Mouse (Mus musculus) embryonic facial prominence, embryonic 11.5 days (tissue): ENCODE measurements at regions not wholly inside any gene's neighbourhood (a gene's known extent, or its start where the extent isn't known, plus 50 kb on each side); places are given as distances from the start of the nearest gene placed in this dataset.

Source experiments
- ATAC-seq: fragments of 200-750 bp; cut with Nextera tagmentation; replicated peaks from 2 replicates; pipeline ENCODE4 v1.8.0; 2017; ENCODE audit warnings: low read depth; ENCODE audit not compliant: insufficient number of reproducible peaks, low FRiP score, low TSS enrichment
- DNase-seq: peaks from one replicate; pipeline ENCODE4 v3.0.0-alpha.2; 2015; ENCODE audit warnings: low spot score
- H3K27ac ChIP-seq: fragments of 300-500 bp; sonication (generic); replicated peaks from 2 replicates; pipeline ENCODE4 v1.5.1; 2014; ENCODE audit warnings: mild to moderate bottlenecking, low read depth, low read length, control low read depth
- H3K27me3 ChIP-seq: fragments of 300-500 bp; sonication (generic); 2 replicates; pipeline ENCODE4 v1.6.1; 2014; ENCODE audit warnings: mild to moderate bottlenecking, low read length, moderate library complexity, mixed read lengths; ENCODE audit not compliant: control insufficient read depth, insufficient read depth
- H3K36me3 ChIP-seq: fragments of 300-500 bp; sonication (generic); replicated peaks from 2 replicates; pipeline ENCODE4 v1.6.1; 2014; ENCODE audit warnings: low read depth, mild to moderate bottlenecking, low read length, moderate library complexity, mixed read lengths; ENCODE audit not compliant: control insufficient read depth, insufficient read depth
- H3K4me1 ChIP-seq: fragments of 300-500 bp; sonication (generic); 2 replicates; pipeline ENCODE4 v1.6.1; 2014; ENCODE audit warnings: low read length, mixed read lengths; ENCODE audit not compliant: control insufficient read depth, insufficient read depth
- H3K4me2 ChIP-seq: fragments of 300-500 bp; sonication (generic); 2 replicates; pipeline ENCODE4 v1.6.1; 2014; ENCODE audit warnings: low read depth, mild to moderate bottlenecking, control low read depth, low read length, moderate library complexity
- H3K4me3 ChIP-seq: fragments of 300-500 bp; sonication (generic); 2 replicates; pipeline ENCODE4 v1.5.1; 2014; ENCODE audit warnings: low read depth, low read length, control low read depth
- H3K9ac ChIP-seq: fragments of 300-500 bp; sonication (generic); replicated peaks from 2 replicates; pipeline ENCODE4 v1.6.1; 2014; ENCODE audit warnings: mild to moderate bottlenecking, control low read depth, low read length
- H3K9me3 ChIP-seq: fragments of 300-500 bp; sonication (generic); replicated peaks from 2 replicates; pipeline ENCODE4 v1.6.1; 2016; ENCODE audit warnings: mild to moderate bottlenecking, low read length, inconsistent platforms, mixed read lengths; ENCODE audit not compliant: control insufficient read depth
- WGBS: fragments of 180-500 bp; shearing (Covaris S2); extraction: QIAGEN DNeasy Blood & Tissue Kit; methylation state at CpG from one replicate; pipeline ENCODE4 v1.1.7; 2014; 5-methylcytosine and 5-hydroxymethylcytosine counted together

DNA sequence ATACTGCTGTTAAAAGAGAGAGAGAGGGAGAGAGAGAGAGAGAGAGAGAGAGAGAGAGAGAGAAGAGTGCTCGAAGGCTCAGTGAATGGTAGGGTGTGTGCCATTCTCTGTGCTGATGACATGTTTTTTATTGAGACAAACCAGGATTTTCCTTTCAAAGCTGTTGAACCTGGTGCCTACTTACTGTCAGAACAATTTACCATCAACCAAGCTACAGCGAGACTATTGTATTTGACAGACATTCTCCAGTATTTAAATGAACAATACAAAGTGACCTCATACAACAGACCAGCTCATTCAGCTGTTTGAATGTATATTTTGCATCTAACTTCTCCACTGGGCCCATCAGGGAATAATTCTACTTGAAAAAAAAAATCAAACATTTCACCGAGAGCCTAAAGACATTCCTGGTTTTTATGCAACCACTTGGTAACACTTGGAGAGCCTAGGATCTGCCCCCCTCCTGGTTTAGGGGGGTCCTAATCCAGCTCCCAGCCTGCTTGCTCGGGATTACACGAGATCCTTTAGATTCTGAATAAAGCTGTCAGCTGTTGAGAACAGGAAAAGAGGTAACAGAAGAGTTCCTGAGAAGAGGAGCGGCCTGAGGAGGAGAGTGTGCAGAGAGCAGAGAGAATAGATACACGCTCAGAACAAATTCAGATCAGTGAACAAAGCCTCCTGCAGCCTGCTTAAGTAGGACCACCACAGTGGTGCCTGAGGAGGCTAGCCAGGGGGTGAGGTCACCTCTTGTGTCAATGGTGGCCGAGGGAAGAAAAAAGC, 117.3 kb downstream of the Anapc10 start:
- no peak overlapping the region for H3K27ac ChIP-seq
- no peaks in the 10 kb centered on the region for H3K4me1 ChIP-seq
- ATAC-seq (peak; percentile 79; the same call in 1 of the 2 replicates), DNase-seq (peak; percentile 48)
- no peak overlapping the region for H3K4me3 ChIP-seq
- no peaks in the 10 kb centered on the region for H3K36me3 ChIP-seq
- H3K9me3 ChIP-seq: no peaks in the 10 kb centered on the region
- peak overlapping the region; percentile 5; the same call in 1 of the 2 replicates for H3K4me2 ChIP-seq
- WGBS: 24% methylated on average over 8 of the region's 8 CpGs
- H3K27me3 ChIP-seq: no peaks in the 10 kb centered on the region
- H3K9ac ChIP-seq: no peak overlapping the region; the same call in 1 of the 2 replicates

DNA sequence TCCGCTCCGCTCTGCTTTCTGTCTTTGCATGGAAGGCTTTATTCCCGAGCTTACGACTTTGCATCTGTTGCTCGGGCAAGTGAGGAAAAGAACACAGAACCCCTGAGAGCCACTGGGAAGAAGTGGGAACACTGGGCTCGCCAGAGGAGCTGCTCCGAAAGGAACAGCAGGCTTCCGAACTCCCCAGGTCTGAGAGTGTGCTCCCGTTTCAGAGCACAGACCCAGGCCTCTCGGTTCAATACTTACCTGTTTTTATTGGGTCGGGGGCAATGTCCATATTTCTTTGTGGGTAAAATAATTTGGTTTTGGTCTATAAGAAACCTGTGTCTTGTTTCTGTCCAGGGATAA, 117.9 kb downstream of the Anapc10 start:
- no peak for ATAC-seq
- H3K4me2 ChIP-seq: peak overlapping the region; percentile 5; the same call in 1 of the 2 replicates
- H3K9me3 ChIP-seq: no peaks in the 10 kb centered on the region
- WGBS: 21% methylated on average over 11 of the region's 11 CpGs
- H3K36me3 ChIP-seq: no peaks in the 10 kb centered on the region
- DNase-seq: no peak
- no peak overlapping the region for H3K4me3 ChIP-seq
- no peak overlapping the region for H3K27ac ChIP-seq
- H3K27me3 ChIP-seq: no peaks in the 10 kb centered on the region
- no peaks in the 10 kb centered on the region for H3K4me1 ChIP-seq
- no peak overlapping the region; the same call in 1 of the 2 replicates for H3K9ac ChIP-seq

DNA sequence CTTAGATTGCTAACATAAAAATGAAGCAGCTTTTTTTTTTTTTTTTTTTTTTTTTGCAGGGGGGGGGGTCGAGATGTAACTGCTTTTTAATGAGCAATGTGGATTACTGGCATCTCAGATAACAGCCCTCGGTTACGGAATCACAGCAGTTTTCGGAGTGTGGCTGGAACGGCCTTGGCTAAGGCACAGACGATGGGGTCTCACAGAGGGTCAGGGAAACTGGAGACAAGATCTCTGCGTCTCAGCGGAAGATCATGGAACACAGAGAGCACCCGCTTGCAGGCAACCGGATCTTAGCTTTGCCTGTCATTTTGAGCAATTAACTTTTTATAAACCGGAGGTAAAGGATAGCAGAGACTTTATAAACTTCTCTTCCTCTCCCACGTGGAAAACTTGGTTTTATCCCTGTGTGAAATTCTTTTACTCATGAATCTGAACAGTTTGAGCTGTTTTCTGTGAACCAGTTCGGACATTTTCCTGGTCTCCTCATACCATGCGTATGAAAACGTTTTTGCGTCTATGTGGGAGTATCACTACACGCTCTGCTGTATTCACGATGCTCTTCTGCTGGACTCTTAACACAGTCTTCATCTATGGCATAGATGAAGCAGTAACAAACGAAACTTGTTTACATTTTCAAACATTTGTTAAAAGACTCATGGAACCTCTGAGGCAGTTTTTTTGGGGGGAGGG, 118.5 kb downstream of the Anapc10 start:
- Histone ChIP-seq H3K4me2 (no peak overlapping the region), H3K36me3 (no peaks in the 10 kb centered on the region), H3K27ac (no peak overlapping the region), H3K4me1 (no peaks in the 10 kb centered on the region), H3K27me3 (no peaks in the 10 kb centered on the region), H3K4me3 (no peak overlapping the region), H3K9ac (no peak overlapping the region), H3K9me3 (no peaks in the 10 kb centered on the region)
- ATAC-seq (no peak), DNase-seq (peak; percentile 32)
- 47% methylated on average over 19 of the region's 19 CpGs for WGBS

DNA sequence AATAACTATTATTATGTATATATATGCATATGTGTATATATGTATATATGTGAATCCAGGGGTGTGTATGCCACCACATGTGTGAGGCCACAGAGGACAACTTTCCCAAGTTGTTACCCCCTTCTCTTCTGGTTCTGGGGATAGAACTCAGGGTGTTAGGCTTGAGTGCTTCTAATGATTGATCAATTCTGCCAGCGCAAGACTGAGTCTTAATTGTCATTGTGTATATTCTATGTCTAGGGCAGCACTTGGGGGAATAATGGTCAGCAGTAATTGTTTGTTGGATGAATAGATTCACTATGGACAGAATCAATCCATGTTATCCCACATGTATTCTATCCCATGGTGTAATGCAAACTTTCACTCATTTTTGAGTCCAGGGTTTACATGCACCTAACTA, 127.3 kb downstream of the Anapc10 start:
- DNase-seq (no peak), ATAC-seq (no peak)
- Histone ChIP-seq H3K36me3 (no peaks in the 10 kb centered on the region), H3K9me3 (no peaks in the 10 kb centered on the region), H3K9ac (no peak overlapping the region), H3K27ac (no peak overlapping the region), H3K27me3 (no peaks in the 10 kb centered on the region), H3K4me3 (no peak overlapping the region), H3K4me1 (no peaks in the 10 kb centered on the region), H3K4me2 (no peak overlapping the region)
- 71% methylated on average over 1 of the region's 1 CpGs for WGBS

GRCm38 (mm10) chr8:79849982-79850514, 138.4 kb downstream of the Anapc10 start:
- Histone ChIP-seq H3K27ac (no peak overlapping the region), H3K9me3 (no peaks in the 10 kb centered on the region), H3K36me3 (no peaks in the 10 kb centered on the region), H3K4me2 (no peak overlapping the region), H3K4me1 (no peaks in the 10 kb centered on the region), H3K27me3 (no peaks in the 10 kb centered on the region), H3K4me3 (no peak overlapping the region), H3K9ac (no peak overlapping the region)
- no peak for ATAC-seq
- DNase-seq: no peak
- WGBS: 77% methylated on average over 7 of the region's 7 CpGs

GRCm38 (mm10) chr8:79850519-79850918, 138.9 kb downstream of the Anapc10 start:
- no peak overlapping the region for H3K9ac ChIP-seq
- H3K4me3 ChIP-seq: no peak overlapping the region
- no peaks in the 10 kb centered on the region for H3K4me1 ChIP-seq
- no peak overlapping the region for H3K4me2 ChIP-seq
- no peak overlapping the region for H3K27ac ChIP-seq
- 73% methylated on average over 6 of the region's 6 CpGs for WGBS
- no peak for DNase-seq
- no peaks in the 10 kb centered on the region for H3K9me3 ChIP-seq
- no peak for ATAC-seq
- no peaks in the 10 kb centered on the region for H3K36me3 ChIP-seq
- H3K27me3 ChIP-seq: no peaks in the 10 kb centered on the region

GRCm38 (mm10) chr8:79872416-79873077, 160.9 kb downstream of the Anapc10 start:
- H3K4me1 ChIP-seq: no peaks in the 10 kb centered on the region
- DNase-seq: no peak
- no peak overlapping the region for H3K4me2 ChIP-seq
- H3K27ac ChIP-seq: no peak overlapping the region
- ATAC-seq: no peak
- no peaks in the 10 kb centered on the region for H3K9me3 ChIP-seq
- no peaks in the 10 kb centered on the region for H3K36me3 ChIP-seq
- WGBS: 63% methylated on average over 7 of the region's 7 CpGs
- H3K9ac ChIP-seq: no peak overlapping the region
- H3K4me3 ChIP-seq: no peak overlapping the region
- H3K27me3 ChIP-seq: no peaks in the 10 kb centered on the region

- no peak overlapping the region for H3K9ac ChIP-seq
- no peak overlapping the region for H3K4me3 ChIP-seq
- no peak overlapping the region for H3K4me2 ChIP-seq
- H3K27ac ChIP-seq: no peak overlapping the region
- ATAC-seq (no peak), DNase-seq (no peak)
- H3K4me1 ChIP-seq: no peaks in the 10 kb centered on the region
- no peaks in the 10 kb centered on the region for H3K9me3 ChIP-seq
- WGBS: 80% methylated on average over 6 of the region's 6 CpGs
- no peaks in the 10 kb centered on the region for H3K27me3 ChIP-seq
- no peaks in the 10 kb centered on the region for H3K36me3 ChIP-seq
These were observed 149.8 kb downstream of the Hhip start for GRCm38 (mm10) chr8:79907971-79908370.
